Mouse (Mus musculus) testis, adult 2 months (tissue): ENCODE data around the gene Fgf4. TPM values are rescaled to one million over a fixed set of nuclear protein-coding genes. Genes with fewer than 3 reads are reported as not detected.

ENCODE experiments used
- H3K27ac ChIP-seq: fragments of 200-500 bp; 2 replicates; pipeline ENCODE4 v1.5.1; 2012; ENCODE audit warnings: low read depth, low read length; ENCODE audit not compliant: control insufficient read depth, insufficient read depth
- H3K27me3 ChIP-seq: fragments of 200-500 bp; 2 replicates; pipeline ENCODE4 v1.6.1; 2012; ENCODE audit warnings: mild to moderate bottlenecking, low read length, moderate library complexity; ENCODE audit not compliant: control insufficient read depth, insufficient read depth
- H3K36me3 ChIP-seq: fragments of 200-500 bp; 2 replicates; pipeline ENCODE4 v1.6.1; 2012; ENCODE audit warnings: mild to moderate bottlenecking, low read length; ENCODE audit not compliant: control insufficient read depth, insufficient read depth
- H3K4me1 ChIP-seq: fragments of 200-500 bp; 2 replicates; pipeline ENCODE4 v1.6.1; 2012; ENCODE audit warnings: low read length; ENCODE audit not compliant: control insufficient read depth, insufficient read depth
- H3K4me3 ChIP-seq: fragments of 200-500 bp; 2 replicates; pipeline ENCODE4 v1.5.1; 2012; ENCODE audit warnings: low read depth, mild to moderate bottlenecking, low read length, moderate library complexity, mixed read lengths; ENCODE audit not compliant: control insufficient read depth
- CTCF ChIP-seq: fragments of 200-500 bp; IDR thresholded peaks from 2 replicates; pipeline ENCODE4 v1.5.1; 2012; ENCODE audit warnings: low read depth, mild to moderate bottlenecking, inconsistent platforms, low read length, moderate library complexity; ENCODE audit not compliant: control insufficient read depth, insufficient read depth, insufficient replicate concordance
- POLR2A ChIP-seq: fragments of 200-500 bp; IDR thresholded peaks from 2 replicates; pipeline ENCODE4 v1.6.1; 2012; ENCODE audit warnings: low read depth, mild to moderate bottlenecking, inconsistent platforms, low read length, moderate library complexity; ENCODE audit not compliant: control insufficient read depth
- polyA plus RNA-seq: library from polyadenylated mRNA; depleted of rRNA; stranded (reverse); fragments of >200 nt; gene quantifications from 2 replicates; pipeline ENCODE4 v1.2.3, GENCODE M21; 2012; rRNA removed

Gene Fgf4
- polyA plus RNA-seq = not detected in 2 replicates

DNA sequence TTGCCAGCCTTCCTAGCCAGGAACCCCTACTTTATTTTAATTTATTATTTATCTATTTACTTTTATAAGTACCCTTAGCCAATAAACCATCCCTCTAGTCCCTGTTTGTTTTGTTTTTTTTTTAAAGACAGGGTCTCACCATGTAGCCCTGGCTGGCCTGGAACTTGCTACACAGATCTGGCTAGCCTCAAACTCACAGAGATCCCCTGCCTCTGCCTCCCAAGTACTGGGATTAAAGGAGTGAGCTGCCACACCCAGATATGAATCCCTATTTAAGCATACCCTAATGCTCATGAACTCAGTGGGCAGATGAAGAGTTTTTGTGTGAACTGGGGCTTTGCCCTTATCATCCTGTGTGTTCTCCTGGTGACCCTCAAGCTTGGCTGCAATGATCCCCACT lies at the start of gene Fgf4:
Gene Fgf4 (plus strand): TSS at position 301 of the 400 bp plus-strand sequence.
- Histone ChIP-seq H3K27me3 (no peaks in the 10 kb centered on the region), H3K27ac (no peak within 1 kb of the TSS), H3K36me3 (no peaks in the 10 kb centered on the region), H3K4me1 (no peaks in the 10 kb centered on the region), H3K4me3 (no peak within 1 kb of the TSS)
- TF ChIP-seq POLR2A (no peak), CTCF (no peak)

DNA sequence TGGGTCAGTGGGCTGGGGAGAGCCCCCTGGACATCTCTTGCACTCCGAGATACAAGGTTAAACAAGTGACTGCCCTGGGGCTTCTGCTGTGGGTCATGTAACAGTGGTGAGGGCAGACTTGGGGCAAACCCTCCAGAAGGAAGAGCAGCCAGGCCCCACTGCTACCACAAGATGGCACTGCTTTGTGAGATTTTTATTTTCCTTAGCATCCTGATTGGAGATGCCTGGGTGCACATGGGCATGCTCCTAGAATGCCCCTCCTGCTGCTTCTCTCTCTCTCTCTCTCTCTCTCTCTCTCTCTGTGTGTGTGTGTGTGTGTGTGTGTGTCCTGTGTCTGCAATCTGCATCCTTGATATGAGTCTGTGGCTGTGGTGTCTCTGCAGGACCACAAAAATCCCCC lies 48.7 kb upstream of the Fgf4 start:
- H3K4me1 ChIP-seq = no peaks in the 10 kb centered on the region
- peak; percentile 46; the same call in 1 of the 2 replicates for TF ChIP-seq CTCF
- TF ChIP-seq POLR2A = no peak
- H3K4me3 ChIP-seq = no peak overlapping the region
- H3K36me3 ChIP-seq = no peaks in the 10 kb centered on the region
- H3K27me3 ChIP-seq = no peaks in the 10 kb centered on the region
- H3K27ac ChIP-seq = no peak overlapping the region

DNA sequence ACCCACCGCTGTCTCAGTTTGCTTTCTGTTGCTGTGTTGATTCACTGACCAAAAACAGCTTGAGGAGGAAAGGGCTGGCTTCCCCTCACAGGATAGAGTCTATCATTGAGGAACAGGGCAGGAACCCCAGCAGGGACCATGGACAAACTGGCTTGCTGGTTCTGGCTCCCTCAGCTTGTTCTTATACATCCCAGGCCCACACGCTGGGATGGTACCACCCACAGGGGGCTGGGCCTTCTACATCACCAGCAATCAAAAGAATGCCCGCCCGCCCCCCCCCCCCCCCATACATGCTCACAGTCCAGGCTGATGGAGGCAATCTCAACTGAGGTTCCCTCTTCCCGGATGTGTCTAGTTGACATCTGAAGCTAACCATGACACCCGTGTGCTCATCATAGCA lies 40.1 kb upstream of the Fgf4 start:
- Histone ChIP-seq H3K27me3 (no peaks in the 10 kb centered on the region), H3K4me1 (no peaks in the 10 kb centered on the region), H3K36me3 (no peaks in the 10 kb centered on the region), H3K27ac (no peak overlapping the region), H3K4me3 (no peak overlapping the region)
- no peak for TF ChIP-seq POLR2A
- no peak for TF ChIP-seq CTCF

DNA sequence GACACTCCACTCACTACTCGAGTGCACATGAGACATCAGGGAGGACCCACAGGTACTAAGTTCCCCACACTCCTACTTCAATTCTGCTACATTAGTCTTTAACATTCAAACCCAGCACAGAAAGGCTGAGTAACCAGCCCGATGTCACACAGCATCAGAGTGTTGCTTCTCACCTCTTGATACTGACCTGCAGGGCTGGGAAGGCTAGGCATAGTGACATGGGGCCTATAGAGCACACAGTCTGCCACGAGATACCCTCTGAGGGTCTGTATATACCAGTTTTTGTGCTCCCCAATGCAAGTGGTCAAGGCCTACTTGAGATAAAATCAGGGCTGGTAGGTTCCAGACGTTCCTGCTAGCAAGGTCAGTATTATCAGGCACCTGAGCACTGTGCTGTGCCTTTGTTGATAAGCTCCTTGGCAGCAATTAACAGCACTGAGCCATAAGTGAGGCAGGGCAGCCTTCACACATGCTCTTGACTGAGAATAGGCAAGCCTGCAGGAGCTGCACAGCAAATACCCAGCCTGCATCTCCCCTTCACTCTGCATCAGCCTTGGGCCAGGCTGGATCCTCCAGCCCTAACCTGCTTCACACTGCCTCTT lies 39.1 kb upstream of the Fgf4 start:
- Histone ChIP-seq H3K27ac (no peak overlapping the region), H3K27me3 (no peaks in the 10 kb centered on the region), H3K4me3 (no peak overlapping the region), H3K36me3 (no peaks in the 10 kb centered on the region), H3K4me1 (no peaks in the 10 kb centered on the region)
- TF ChIP-seq CTCF (no peak), POLR2A (no peak)

DNA sequence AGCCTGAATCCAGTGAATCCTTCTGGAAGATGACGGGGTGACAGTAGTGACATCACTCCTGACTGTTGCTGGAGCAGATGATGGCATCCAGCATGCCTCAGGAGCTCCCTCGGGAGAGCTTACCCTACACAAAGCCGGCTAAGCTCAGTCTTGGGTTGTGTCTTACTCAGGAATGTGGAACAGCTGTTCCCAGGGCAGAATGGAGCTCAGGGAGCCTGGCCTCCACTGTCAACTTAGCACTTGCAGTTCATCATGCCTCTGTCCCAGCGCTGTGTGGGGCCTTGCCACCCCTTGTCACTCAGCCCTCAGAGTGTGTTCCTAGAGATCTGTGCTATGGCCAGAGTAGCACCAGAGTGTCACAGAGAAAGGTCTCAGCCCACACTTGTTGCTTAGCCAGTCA lies 35.6 kb upstream of the Fgf4 start:
- Histone ChIP-seq H3K36me3 (no peaks in the 10 kb centered on the region), H3K27ac (no peak overlapping the region), H3K27me3 (no peaks in the 10 kb centered on the region), H3K4me1 (no peaks in the 10 kb centered on the region), H3K4me3 (no peak overlapping the region)
- no peak for TF ChIP-seq POLR2A
- no peak for TF ChIP-seq CTCF

- H3K4me1 ChIP-seq = peaks cover 2% of the 10 kb centered on the region; the same call in 1 of the 2 replicates
- H3K27ac ChIP-seq = no peak overlapping the region
- H3K4me3 ChIP-seq = no peak overlapping the region
- TF ChIP-seq CTCF = no peak
- TF ChIP-seq POLR2A = no peak
- H3K36me3 ChIP-seq = no peaks in the 10 kb centered on the region
- no peaks in the 10 kb centered on the region for H3K27me3 ChIP-seq
These were observed 25.3 kb upstream of the Fgf4 start for GRCm38 (mm10) chr7:144821901-144822300.

DNA sequence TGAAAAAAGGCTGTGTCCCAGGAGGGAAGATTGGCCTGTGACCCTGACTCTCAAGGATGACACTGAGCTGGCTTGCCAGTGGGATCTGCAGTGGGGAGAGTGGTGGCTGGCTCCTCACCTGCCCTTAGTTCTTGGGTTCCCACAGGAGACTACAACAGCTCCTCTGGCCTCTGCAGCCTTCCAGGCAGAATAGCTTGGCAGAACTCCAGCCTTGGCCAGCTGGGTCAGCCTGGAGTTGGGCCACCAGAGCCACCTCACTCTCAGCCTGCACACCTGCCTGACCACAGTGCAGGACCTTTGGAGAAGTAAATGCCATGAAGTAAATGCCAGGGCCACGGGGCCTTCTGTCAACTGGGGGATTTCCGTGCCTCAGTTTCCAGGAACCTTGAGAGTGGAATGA lies 23.2 kb upstream of the Fgf4 start:
- TF ChIP-seq CTCF (no peak), POLR2A (no peak)
- Histone ChIP-seq H3K4me3 (no peak overlapping the region), H3K36me3 (no peaks in the 10 kb centered on the region), H3K27me3 (no peaks in the 10 kb centered on the region), H3K4me1 (peaks cover 2% of the 10 kb centered on the region; the same call in 1 of the 2 replicates), H3K27ac (no peak overlapping the region)

DNA sequence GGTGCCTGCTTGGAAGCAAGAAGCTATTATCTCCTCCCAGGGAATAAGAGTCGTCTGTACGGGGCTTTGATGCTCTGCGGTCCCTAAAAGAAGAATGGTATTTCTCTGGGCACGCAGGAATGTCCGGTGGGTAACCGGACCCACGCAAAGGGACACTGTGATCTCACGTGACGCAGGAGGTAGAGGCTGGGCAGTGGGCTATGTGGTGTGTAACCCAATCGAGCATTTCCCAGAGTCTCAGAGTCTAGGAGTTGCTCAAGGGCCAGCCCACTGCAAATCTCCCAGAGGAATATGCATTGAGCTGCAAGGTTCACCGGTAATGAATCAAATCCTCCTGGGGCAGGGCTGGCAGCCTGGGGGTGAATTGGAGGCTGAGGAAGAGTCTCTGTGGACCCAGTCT lies 18.8 kb upstream of the Fgf4 start:
- Histone ChIP-seq H3K4me3 (no peak overlapping the region), H3K36me3 (no peaks in the 10 kb centered on the region), H3K4me1 (no peaks in the 10 kb centered on the region), H3K27ac (no peak overlapping the region), H3K27me3 (no peaks in the 10 kb centered on the region)
- TF ChIP-seq POLR2A (no peak), CTCF (no peak)
